Mouse (Mus musculus) intestine, embryonic 15.5 days (tissue): Measurements from ENCODE around the gene Zscan10. TPM values are rescaled to one million over a fixed set of nuclear protein-coding genes. Genes with fewer than 3 reads are reported as not detected.
"Not testable (repeated sequence)": the region's sequence is repeated elsewhere in the genome, so short reads cannot be mapped to it uniquely, and the experiment has no call there.

ENCODE experiments used
- ATAC-seq: fragments of 200-750 bp; cut with Nextera tagmentation; 2 replicates; pipeline ENCODE4 v1.8.0; 2017; ENCODE audit warnings: moderate TSS enrichment, moderate library complexity
- H3K27ac ChIP-seq: fragments of 300-500 bp; sonication (generic); 2 replicates; pipeline ENCODE4 v1.5.1; 2015; ENCODE audit warnings: mild to moderate bottlenecking, inconsistent platforms
- H3K27me3 ChIP-seq: fragments of 300-500 bp; sonication (generic); replicated peaks from 2 replicates; pipeline ENCODE4 v1.6.1; 2015; ENCODE audit warnings: inconsistent platforms
- H3K36me3 ChIP-seq: fragments of 300-500 bp; sonication (generic); 2 replicates; pipeline ENCODE4 v1.6.1; 2015; ENCODE audit warnings: inconsistent platforms
- H3K4me1 ChIP-seq: fragments of 300-500 bp; sonication (generic); replicated peaks from 2 replicates; pipeline ENCODE4 v1.6.1; 2015; ENCODE audit warnings: inconsistent platforms
- H3K4me2 ChIP-seq: fragments of 300-500 bp; sonication (generic); replicated peaks from 2 replicates; pipeline ENCODE4 v1.6.1; 2015; ENCODE audit warnings: mild to moderate bottlenecking, inconsistent platforms
- H3K4me3 ChIP-seq: fragments of 300-500 bp; sonication (generic); replicated peaks from 2 replicates; pipeline ENCODE4 v1.5.1; 2015; ENCODE audit warnings: inconsistent platforms
- H3K9ac ChIP-seq: fragments of 300-500 bp; sonication (generic); 2 replicates; pipeline ENCODE4 v1.6.1; 2015; ENCODE audit warnings: inconsistent platforms
- H3K9me3 ChIP-seq: fragments of 300-500 bp; sonication (generic); 2 replicates; pipeline ENCODE4 v1.6.1; 2016; ENCODE audit warnings: inconsistent platforms
- WGBS: fragments of 180-500 bp; shearing (Covaris S2); methylation state at CpG from one replicate; pipeline ENCODE4 v1.1.7; 2015; 5-methylcytosine and 5-hydroxymethylcytosine counted together
- polyA plus RNA-seq: library from polyadenylated mRNA; unstranded; fragments of >200 nt; fragmentation: Nextera tagmentation; extraction: Ambion mirVana; gene quantifications from 2 replicates; pipeline ENCODE4 v1.2.1, GENCODE M21; 2015

Zscan10 gene
- polyA plus RNA-seq, 1 experiment from 2014 or later: 0.14 TPM

DNA sequence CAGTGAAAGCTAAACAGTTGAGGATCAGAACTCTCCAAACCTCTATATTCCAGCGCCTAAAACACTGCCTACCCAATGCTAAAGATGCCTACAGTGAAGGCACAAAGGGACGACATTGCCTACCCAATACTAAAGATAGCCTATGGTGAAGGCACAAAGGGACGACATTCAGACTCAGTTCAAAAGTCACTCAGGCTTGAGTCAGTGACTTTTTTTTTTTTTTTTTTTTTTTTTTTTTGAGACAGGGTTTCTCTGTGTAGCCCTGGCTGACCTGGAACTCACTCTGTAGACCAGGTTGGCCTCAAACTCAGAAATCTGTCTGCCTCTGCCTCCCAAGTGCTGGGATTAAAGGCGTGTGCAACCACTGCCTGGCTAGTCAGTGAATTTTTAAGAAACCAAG lies 5.5 kb upstream of the Zscan10 start:
- WGBS: 77% methylated on average over 4 of the region's 4 CpGs
- H3K9ac ChIP-seq, H3K9me3 ChIP-seq, ATAC-seq, H3K4me3 ChIP-seq, H3K36me3 ChIP-seq, H3K4me1 ChIP-seq, H3K27ac ChIP-seq, H3K27me3 ChIP-seq, H3K4me2 ChIP-seq: not testable (repeated sequence)

DNA sequence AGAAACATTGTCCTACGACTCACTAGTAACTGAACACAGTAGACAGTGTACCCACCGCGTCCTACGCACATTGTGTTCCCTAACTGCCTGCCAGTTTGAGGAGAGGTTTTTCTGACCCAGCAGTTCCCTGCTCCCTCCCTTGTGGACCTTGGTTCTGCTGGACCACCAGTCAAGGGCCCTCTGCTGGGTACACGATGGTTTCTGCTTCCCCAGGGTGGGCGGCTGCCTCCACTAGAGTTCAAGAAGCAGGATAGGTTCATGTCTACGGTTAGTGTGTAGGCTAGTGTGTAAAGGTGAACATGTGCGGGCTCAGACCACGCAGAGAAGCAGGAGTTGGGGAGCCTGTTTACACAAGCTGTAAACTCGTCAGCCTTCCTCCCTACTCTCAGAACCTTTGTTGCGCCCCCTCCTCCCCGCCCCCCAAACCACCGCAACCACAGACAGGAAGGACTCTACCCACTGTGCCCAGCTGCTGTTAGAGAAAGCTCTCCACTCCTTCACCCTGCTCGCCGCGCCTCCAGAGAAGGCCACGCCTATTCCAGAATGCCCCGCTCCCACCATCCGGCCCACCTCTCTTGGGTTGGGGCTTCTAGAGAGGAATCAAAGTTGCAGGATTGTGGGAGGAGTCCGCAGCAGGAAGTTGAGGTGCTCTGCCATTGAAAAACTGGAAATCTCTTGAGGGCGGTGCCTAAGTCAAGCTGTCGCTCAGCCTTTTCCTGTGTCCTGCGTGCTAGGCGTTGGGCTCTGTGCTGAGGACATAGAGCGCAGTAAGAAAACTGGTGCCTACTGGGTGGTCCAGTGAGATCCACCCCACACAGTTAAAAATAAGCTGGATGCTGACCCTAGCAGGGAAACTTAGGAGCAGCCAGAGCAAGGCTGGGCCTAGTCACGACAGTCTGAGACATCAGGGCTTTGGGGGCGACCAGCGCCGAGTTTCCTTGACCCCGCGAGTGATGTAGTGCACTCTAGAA lies 1.8 kb upstream of the Zscan10 start, which contains the start of gene Zfp13:
Gene Zfp13 (minus strand): TSS at position 906 of the 971 bp plus-strand sequence.
- 5% methylated on average over 31 of the region's 31 CpGs for WGBS
- Histone ChIP-seq H3K4me1 (peaks cover 9% of the 10 kb centered on the region; the same call in 1 of the 2 replicates), H3K36me3 (no peaks in the 10 kb centered on the region), H3K9me3 (no peaks in the 10 kb centered on the region), H3K27ac (peak within 1 kb of the TSS; percentile 76), H3K9ac (peak within 1 kb of the TSS; percentile 38), H3K4me3 (peak within 1 kb of the TSS; percentile 48), H3K27me3 (no peaks in the 10 kb centered on the region), H3K4me2 (peak within 1 kb of the TSS; percentile 72)
- ATAC-seq: peak; percentile 97

DNA sequence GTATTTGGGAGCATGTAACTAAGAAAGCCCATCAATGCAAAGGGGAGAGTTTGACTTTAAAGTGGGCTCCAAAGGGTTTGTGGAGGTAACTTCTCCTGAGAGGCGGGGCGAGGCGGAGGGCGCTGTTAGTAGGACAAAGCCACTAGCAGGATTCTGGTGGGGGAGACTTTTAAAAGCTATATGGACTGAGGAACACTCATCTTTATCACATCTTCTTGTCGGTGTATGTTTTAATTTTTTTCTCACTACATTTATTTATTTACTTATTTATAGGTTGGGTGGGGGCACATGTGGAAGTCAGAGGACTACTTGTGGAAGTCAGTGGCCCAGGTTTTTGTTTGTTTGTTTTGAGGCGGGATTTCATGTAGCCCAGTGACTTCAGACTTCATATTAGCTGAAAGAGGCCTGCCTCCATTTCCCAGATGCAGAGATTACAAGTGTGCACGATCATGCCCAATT lies 1.0 kb upstream of the Zscan10 start:
- Histone ChIP-seq H3K36me3 (no peaks in the 10 kb centered on the region), H3K9ac (peak overlapping the region; percentile 38), H3K4me2 (peak overlapping the region; percentile 72), H3K4me1 (peaks cover 9% of the 10 kb centered on the region; the same call in 1 of the 2 replicates), H3K27ac (peak overlapping the region; percentile 76), H3K27me3 (no peaks in the 10 kb centered on the region), H3K9me3 (no peaks in the 10 kb centered on the region), H3K4me3 (peak overlapping the region; percentile 48)
- ATAC-seq: peak; percentile 7; the same call in 1 of the 2 replicates
- 33% methylated on average over 7 of the region's 7 CpGs for WGBS

DNA sequence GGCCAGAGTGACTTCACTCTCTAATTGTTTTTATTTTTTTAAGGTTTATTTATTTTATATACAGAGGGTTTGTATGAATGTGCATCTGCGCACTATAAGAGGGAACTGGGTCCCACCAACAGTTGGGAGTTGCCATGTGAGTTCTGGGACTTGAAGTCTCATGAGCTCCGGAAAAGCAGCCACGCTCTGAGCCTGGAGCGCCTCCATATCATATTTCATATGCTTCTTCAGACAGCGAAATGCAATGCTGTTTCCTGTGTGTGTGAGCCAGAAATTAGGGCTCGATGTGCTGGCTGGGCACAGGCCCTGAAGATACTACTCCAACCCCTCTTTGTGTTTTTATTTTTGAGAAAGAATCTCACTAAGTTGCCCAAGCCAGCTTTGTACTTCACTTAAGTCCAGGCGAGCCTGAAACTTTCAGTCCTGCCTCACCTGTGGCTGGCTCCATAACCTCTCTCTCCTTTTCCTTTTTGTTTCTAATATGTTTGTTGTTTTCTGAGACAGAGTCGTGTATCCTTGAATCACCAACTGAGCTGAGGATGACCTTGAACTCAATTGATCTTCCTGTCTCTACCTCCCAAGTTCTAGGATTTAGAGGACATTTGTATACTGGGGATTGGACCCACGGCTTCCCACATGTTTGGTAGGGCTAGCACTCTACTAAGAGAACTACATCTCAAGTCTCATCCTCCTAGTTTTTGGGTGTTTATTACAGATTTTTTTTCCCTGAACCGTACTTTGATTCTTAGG lies 1.4 kb downstream of the Zscan10 start:
- ATAC-seq: no peak
- no peaks in the 10 kb centered on the region for H3K9me3 ChIP-seq
- H3K27me3 ChIP-seq: no peaks in the 10 kb centered on the region
- peaks cover 9% of the 10 kb centered on the region; the same call in 1 of the 2 replicates for H3K4me1 ChIP-seq
- 49% methylated on average over 10 of the region's 10 CpGs for WGBS
- H3K4me2 ChIP-seq: no peak overlapping the region
- H3K27ac ChIP-seq: no peak overlapping the region
- H3K4me3 ChIP-seq: no peak overlapping the region
- no peak overlapping the region for H3K9ac ChIP-seq
- H3K36me3 ChIP-seq: no peaks in the 10 kb centered on the region

DNA sequence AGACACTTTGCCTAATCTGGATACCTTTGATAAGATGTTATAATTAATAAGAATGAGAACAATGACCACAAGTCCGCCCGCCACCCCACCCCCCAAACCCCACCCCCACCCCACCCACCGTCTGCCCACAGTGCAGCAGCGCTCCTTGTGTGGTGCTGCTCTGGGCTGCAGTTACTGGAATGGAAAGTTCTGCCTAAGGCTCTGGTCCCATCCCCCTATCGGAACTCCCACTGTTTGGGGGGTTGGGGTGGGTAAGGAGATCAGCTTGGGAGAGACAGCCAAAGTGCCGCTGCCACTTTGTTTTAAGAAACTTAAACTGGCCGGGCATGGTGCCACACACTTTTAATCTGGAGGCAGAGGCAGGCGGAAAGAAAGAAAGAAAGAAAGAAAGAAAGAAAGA lies 2.4 kb downstream of the Zscan10 start:
- ATAC-seq: no peak
- Histone ChIP-seq H3K9ac (no peak overlapping the region), H3K36me3 (no peaks in the 10 kb centered on the region), H3K27ac (no peak overlapping the region), H3K4me1 (peaks cover 9% of the 10 kb centered on the region; the same call in 1 of the 2 replicates), H3K4me3 (no peak overlapping the region), H3K4me2 (no peak overlapping the region), H3K9me3 (no peaks in the 10 kb centered on the region), H3K27me3 (no peaks in the 10 kb centered on the region)
- 52% methylated on average over 8 of the region's 8 CpGs for WGBS

DNA sequence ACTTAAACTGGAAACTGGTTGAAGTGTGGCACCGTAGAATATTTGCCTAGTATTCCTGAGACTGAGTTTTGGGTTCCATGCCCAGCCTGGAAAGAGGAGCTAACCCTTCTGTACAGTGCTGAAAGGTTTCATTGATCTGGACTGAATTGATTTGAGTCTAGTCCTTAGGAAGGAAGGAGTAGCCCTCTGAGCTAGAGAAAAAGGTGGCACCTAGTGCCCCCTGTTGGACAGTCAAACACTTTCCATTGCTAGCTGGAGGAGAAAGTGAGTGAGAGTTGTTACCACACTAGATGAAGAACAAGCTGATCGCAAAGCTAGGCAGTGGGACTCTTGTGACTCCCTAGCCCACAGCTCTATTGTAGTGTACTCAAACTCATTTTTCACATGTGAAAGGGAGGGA lies 2.9 kb downstream of the Zscan10 start:
- H3K4me3 ChIP-seq: no peak overlapping the region
- no peaks in the 10 kb centered on the region for H3K27me3 ChIP-seq
- ATAC-seq: no peak
- H3K9ac ChIP-seq: no peak overlapping the region
- H3K9me3 ChIP-seq: no peaks in the 10 kb centered on the region
- H3K36me3 ChIP-seq: no peaks in the 10 kb centered on the region
- H3K27ac ChIP-seq: no peak overlapping the region
- H3K4me1 ChIP-seq: peaks cover 9% of the 10 kb centered on the region; the same call in 1 of the 2 replicates
- no peak overlapping the region for H3K4me2 ChIP-seq
- WGBS: 74% methylated on average over 2 of the region's 2 CpGs

DNA sequence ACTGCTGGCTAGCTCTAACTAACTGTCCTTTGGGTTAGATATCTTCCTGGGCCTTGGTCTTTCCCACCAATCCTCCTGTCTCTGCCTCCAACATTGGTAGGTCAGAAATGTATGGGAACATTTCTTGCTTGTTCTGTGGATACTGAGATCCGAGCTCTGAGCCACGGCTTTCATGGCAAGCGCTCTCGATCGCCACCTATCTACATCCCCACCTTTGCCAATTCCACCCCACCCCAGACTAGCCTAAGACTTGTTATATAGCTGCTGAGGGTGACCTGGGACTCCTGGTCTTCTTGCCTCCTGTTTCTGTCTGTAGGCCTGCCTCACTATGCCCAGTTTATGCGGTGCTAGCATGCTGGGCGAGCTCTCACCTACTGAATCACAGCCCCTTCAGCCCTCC lies 3.7 kb downstream of the Zscan10 start:
- Histone ChIP-seq H3K4me2 (no peak overlapping the region), H3K4me1 (peaks cover 9% of the 10 kb centered on the region; the same call in 1 of the 2 replicates), H3K36me3 (no peaks in the 10 kb centered on the region), H3K9me3 (no peaks in the 10 kb centered on the region), H3K9ac (no peak overlapping the region), H3K4me3 (no peak overlapping the region), H3K27ac (no peak overlapping the region), H3K27me3 (no peaks in the 10 kb centered on the region)
- no peak for ATAC-seq
- WGBS: 74% methylated on average over 7 of the region's 7 CpGs

DNA sequence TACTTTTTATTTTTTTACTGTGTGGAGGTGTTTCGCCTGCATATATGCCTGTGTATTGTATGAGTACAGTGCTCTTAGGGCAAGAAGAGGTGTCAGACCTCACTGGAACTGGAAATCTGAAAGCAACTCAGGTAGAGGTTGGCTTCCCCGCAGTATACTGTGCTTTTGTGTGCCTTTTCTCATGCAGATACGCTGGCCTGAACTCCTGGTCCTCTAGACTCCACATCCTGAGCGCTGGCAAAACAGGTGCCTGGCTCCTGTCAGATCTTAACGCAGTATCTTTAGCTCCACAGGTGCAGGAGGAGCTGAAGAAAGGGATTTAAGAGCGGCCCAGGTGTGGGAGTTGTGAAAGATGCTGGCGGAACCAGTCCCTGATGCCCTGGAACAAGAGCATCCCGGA lies 4.6 kb downstream of the Zscan10 start:
- Histone ChIP-seq H3K4me2 (no peak overlapping the region), H3K27ac (no peak overlapping the region), H3K4me1 (0 out of 2 replicates have a peak, but pooled peaks cover 7% of the 10 kb centered on the region), H3K9ac (no peak overlapping the region), H3K9me3 (no peaks in the 10 kb centered on the region), H3K36me3 (no peaks in the 10 kb centered on the region), H3K4me3 (no peak overlapping the region), H3K27me3 (no peaks in the 10 kb centered on the region)
- WGBS: 87% methylated on average over 8 of the region's 8 CpGs
- ATAC-seq: no peak

DNA sequence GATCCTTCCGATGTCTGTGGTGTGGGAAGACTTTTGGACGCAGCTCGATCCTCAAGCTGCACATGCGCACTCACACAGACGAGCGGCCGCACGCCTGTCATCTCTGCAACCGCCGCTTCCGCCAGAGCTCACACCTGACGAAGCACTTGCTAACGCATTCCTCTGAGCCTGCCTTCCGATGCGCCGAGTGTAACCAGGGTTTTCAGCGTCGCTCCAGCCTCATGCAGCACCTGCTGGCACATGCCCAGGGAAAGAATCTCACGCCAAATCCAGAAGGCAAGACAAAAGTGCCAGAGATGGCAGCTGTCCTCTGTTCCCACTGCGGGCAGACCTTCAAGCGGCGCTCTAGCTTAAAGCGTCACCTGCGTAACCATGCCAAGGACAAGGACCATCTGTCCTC lies 9.0 kb downstream of the Zscan10 start:
- H3K36me3 ChIP-seq: no peaks in the 10 kb centered on the region
- ATAC-seq: no peak
- no peak overlapping the region for H3K9ac ChIP-seq
- no peak overlapping the region for H3K27ac ChIP-seq
- H3K27me3 ChIP-seq: no peaks in the 10 kb centered on the region
- no peak overlapping the region for H3K4me3 ChIP-seq
- H3K9me3 ChIP-seq: no peaks in the 10 kb centered on the region
- no peaks in the 10 kb centered on the region for H3K4me1 ChIP-seq
- no peak overlapping the region for H3K4me2 ChIP-seq
- 92% methylated on average over 24 of the region's 24 CpGs for WGBS

DNA sequence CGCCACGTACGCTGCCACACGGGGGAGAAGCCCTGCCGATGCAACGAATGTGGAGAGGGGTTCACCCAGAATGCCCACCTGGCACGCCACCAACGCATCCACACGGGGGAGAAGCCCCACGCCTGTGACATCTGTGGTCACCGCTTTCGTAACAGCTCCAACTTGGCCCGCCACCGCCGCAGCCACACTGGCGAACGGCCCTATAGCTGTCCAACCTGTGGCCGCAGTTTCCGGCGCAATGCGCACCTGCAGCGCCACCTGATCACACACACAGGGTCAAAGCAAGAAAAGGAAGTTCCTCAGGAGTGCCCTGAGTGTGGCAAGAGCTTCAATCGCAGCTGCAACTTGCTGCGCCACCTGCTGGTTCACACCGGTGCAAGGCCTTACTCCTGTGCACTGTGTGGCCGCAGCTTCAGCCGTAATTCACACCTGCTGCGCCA lies 9.7 kb downstream of the Zscan10 start:
- H3K4me1 ChIP-seq: no peaks in the 10 kb centered on the region
- H3K9ac ChIP-seq: no peak overlapping the region
- H3K4me3 ChIP-seq: no peak overlapping the region
- ATAC-seq: peak; percentile 85
- H3K9me3 ChIP-seq: no peaks in the 10 kb centered on the region
- no peaks in the 10 kb centered on the region for H3K36me3 ChIP-seq
- no peaks in the 10 kb centered on the region for H3K27me3 ChIP-seq
- H3K27ac ChIP-seq: no peak overlapping the region
- WGBS: 82% methylated on average over 28 of the region's 28 CpGs
- no peak overlapping the region for H3K4me2 ChIP-seq

DNA sequence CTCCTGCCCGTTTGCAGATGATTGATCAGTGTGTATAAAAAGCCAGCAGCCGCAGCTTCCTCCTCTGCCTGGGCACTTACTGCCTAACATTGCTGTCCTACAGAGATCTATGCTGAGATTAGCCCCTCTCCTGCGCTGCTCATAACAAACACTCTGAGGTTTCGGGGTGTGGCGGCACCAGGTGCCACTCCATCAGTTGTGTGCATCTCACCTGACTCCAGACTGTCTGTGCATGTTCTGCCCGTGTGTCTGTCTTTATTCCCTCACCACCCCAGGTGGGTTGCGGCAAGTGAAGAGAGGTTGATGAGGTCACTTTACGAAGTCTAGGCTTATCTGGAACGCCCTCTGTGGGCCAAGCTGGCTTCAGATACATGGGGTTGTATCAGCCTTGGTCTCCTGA lies 16.4 kb downstream of the Zscan10 start:
- H3K27me3 ChIP-seq: 0 out of 2 replicates have a peak, but pooled peaks cover 7% of the 10 kb centered on the region
- WGBS: 39% methylated on average over 9 of the region's 9 CpGs
- no peak overlapping the region for H3K27ac ChIP-seq
- no peak overlapping the region for H3K9ac ChIP-seq
- ATAC-seq: no peak
- H3K4me3 ChIP-seq: no peak overlapping the region
- no peaks in the 10 kb centered on the region for H3K9me3 ChIP-seq
- H3K4me1 ChIP-seq: no peaks in the 10 kb centered on the region
- H3K36me3 ChIP-seq: no peaks in the 10 kb centered on the region
- H3K4me2 ChIP-seq: no peak overlapping the region

DNA sequence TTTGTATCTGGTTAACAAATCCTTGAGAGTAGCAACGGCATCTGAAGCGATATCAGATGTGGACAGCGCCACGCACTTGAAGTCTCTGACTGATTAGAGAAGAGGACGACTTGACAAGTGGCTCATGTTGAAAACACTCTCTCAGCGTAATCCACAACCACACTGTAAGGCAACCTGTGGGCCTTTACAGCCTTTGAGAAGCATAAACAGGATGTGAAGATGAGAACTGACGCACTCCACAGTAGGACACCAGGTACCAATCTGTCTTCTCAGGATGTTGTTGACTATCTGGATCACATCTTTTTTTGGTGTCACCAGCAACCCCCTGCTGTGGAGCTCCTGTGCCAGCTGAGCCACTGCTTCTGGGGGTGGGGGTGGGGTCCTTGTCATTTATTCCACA lies 19.7 kb downstream of the Zscan10 start:
- ATAC-seq: no peak
- H3K9ac ChIP-seq: no peak overlapping the region
- no peak overlapping the region for H3K4me2 ChIP-seq
- H3K27ac ChIP-seq: no peak overlapping the region
- H3K36me3 ChIP-seq: no peaks in the 10 kb centered on the region
- H3K4me1 ChIP-seq: no peaks in the 10 kb centered on the region
- 69% methylated on average over 7 of the region's 7 CpGs for WGBS
- H3K4me3 ChIP-seq: no peak overlapping the region
- 0 out of 2 replicates have a peak, but pooled peaks cover 7% of the 10 kb centered on the region for H3K27me3 ChIP-seq
- no peaks in the 10 kb centered on the region for H3K9me3 ChIP-seq
